Mouse (Mus musculus) hindbrain, embryonic 14.5 days (tissue): Measurements from ENCODE around the gene Vbp1. TPM values are rescaled to one million over a fixed set of nuclear protein-coding genes. Genes with fewer than 3 reads are reported as not detected.
"Not testable (repeated sequence)": the region's sequence is repeated elsewhere in the genome, so short reads cannot be mapped to it uniquely, and the experiment has no call there.

ENCODE experiments used
- ATAC-seq: fragments of 200-750 bp; cut with Nextera tagmentation; 2 replicates; pipeline ENCODE4 v1.8.0; 2017; ENCODE audit warnings: moderate number of reproducible peaks, mild to moderate bottlenecking, moderate TSS enrichment, moderate library complexity; ENCODE audit not compliant: low FRiP score
- DNase-seq: peaks from one replicate; pipeline ENCODE4 v3.0.0-alpha.2; 2015; ENCODE audit warnings: low spot score
- H3K27ac ChIP-seq: fragments of 300-500 bp; sonication (generic); 2 replicates; pipeline ENCODE4 v1.5.1; 2014; ENCODE audit warnings: mild to moderate bottlenecking, moderate library complexity
- H3K27me3 ChIP-seq: fragments of 300-500 bp; sonication (generic); 2 replicates; pipeline ENCODE4 v1.6.1; 2014; ENCODE audit warnings: mild to moderate bottlenecking, low read length, mixed read lengths; ENCODE audit not compliant: control insufficient read depth, insufficient read depth
- H3K36me3 ChIP-seq: fragments of 300-500 bp; sonication (generic); replicated peaks from 2 replicates; pipeline ENCODE4 v1.6.1; 2014; ENCODE audit not compliant: control insufficient read depth, insufficient read depth
- H3K4me1 ChIP-seq: fragments of 300-500 bp; sonication (generic); replicated peaks from 2 replicates; pipeline ENCODE4 v1.6.1; 2014; ENCODE audit warnings: antibody characterized with exemption, low read length, mixed read lengths; ENCODE audit not compliant: control insufficient read depth, insufficient read depth
- H3K4me2 ChIP-seq: fragments of 300-500 bp; sonication (generic); replicated peaks from 2 replicates; pipeline ENCODE4 v1.6.1; 2014; ENCODE audit warnings: mild to moderate bottlenecking, moderate library complexity
- H3K4me3 ChIP-seq: fragments of 300-500 bp; sonication (generic); replicated peaks from 2 replicates; pipeline ENCODE4 v1.5.1; 2014; ENCODE audit warnings: mild to moderate bottlenecking, low read length
- H3K9ac ChIP-seq: fragments of 300-500 bp; sonication (generic); 2 replicates; pipeline ENCODE4 v1.6.1; 2014
- H3K9me3 ChIP-seq: fragments of 300-500 bp; sonication (generic); 2 replicates; pipeline ENCODE4 v1.6.1; 2016; ENCODE audit warnings: low read length; ENCODE audit not compliant: control insufficient read depth
- whole genome bisulfite sequencing: fragments of 180-500 bp; shearing (Covaris S2); extraction: QIAGEN DNeasy Blood & Tissue Kit; methylation state at CpG from one replicate; pipeline ENCODE4 v1.1.7; 2014; 5-methylcytosine and 5-hydroxymethylcytosine counted together
- polyA plus RNA-seq: library from polyadenylated mRNA; unstranded; fragments of >200 nt; fragmentation: Nextera tagmentation; extraction: Ambion mirVana; gene quantifications from 2 replicates; pipeline ENCODE4 v1.2.1, GENCODE M21; 2014

Gene Vbp1
- 340 and 346 TPM in 2 replicates for polyA plus RNA-seq

- H3K27ac ChIP-seq, result peak within 1 kb of the TSS; percentile 89
- peaks cover 6% of the 10 kb centered on the region; the same call in 1 of the 2 replicates for H3K4me1 ChIP-seq
- peak within 1 kb of the TSS; percentile 43 for H3K4me2 ChIP-seq
- peak within 1 kb of the TSS; percentile 68 for H3K9ac ChIP-seq
- H3K9me3 ChIP-seq, result no peaks in the 10 kb centered on the region
- DNase-seq, result peak; percentile 84
- peak; percentile 100 for ATAC-seq
- no peaks in the 10 kb centered on the region for H3K27me3 ChIP-seq
- H3K36me3 ChIP-seq, result no peaks in the 10 kb centered on the region
- peak within 1 kb of the TSS; percentile 57 for H3K4me3 ChIP-seq
- 14% methylated on average over 37 of the region's 37 CpGs for WGBS
These were observed at the start of gene Vbp1 for GRCm38 (mm10) chrX:75514179-75514972. Gene Vbp1, plus strand, starts transcription at chrX:75514299.

- H3K27ac ChIP-seq, result peak overlapping the region; percentile 72
- H3K27me3 ChIP-seq, H3K9ac ChIP-seq, H3K4me1 ChIP-seq, H3K36me3 ChIP-seq, H3K9me3 ChIP-seq: not testable (repeated sequence)
- peak; percentile 94 for ATAC-seq
- H3K4me2 ChIP-seq, result peak overlapping the region; percentile 44
- peak; percentile 57 for DNase-seq
- peak overlapping the region; percentile 32 for H3K4me3 ChIP-seq
- 18% methylated on average over 37 of the region's 37 CpGs for WGBS
These were observed 38.9 kb upstream of the Vbp1 start for GRCm38 (mm10) chrX:75475182-75475644.

- no peaks in the 10 kb centered on the region for H3K36me3 ChIP-seq
- no peak overlapping the region for H3K27ac ChIP-seq
- WGBS, result 86% methylated on average over 1 of the region's 1 CpGs
- ATAC-seq (no peak), DNase-seq (no peak)
- H3K27me3 ChIP-seq, result no peaks in the 10 kb centered on the region
- H3K4me3 ChIP-seq, result no peak overlapping the region
- H3K4me2 ChIP-seq, result no peak overlapping the region
- no peaks in the 10 kb centered on the region for H3K4me1 ChIP-seq
- H3K9ac ChIP-seq, result no peak overlapping the region
- H3K9me3 ChIP-seq, result no peaks in the 10 kb centered on the region
These were observed 24.2 kb upstream of the Vbp1 start for GRCm38 (mm10) chrX:75489886-75490285.

GRCm38 (mm10) chrX:75513787-75514178, 316 bp upstream of the Vbp1 start:
- ATAC-seq (no peak; the same call in 1 of the 2 replicates), DNase-seq (no peak)
- no peak overlapping the region for H3K27ac ChIP-seq
- H3K9ac ChIP-seq, result no peak overlapping the region
- H3K36me3 ChIP-seq, result no peaks in the 10 kb centered on the region
- peaks cover 6% of the 10 kb centered on the region; the same call in 1 of the 2 replicates for H3K4me1 ChIP-seq
- 37% methylated on average over 3 of the region's 3 CpGs for WGBS
- peak overlapping the region; percentile 42 for H3K4me2 ChIP-seq
- no peaks in the 10 kb centered on the region for H3K9me3 ChIP-seq
- H3K4me3 ChIP-seq, result peak overlapping the region; percentile 57
- H3K27me3 ChIP-seq, result no peaks in the 10 kb centered on the region

- H3K9me3 ChIP-seq, result no peaks in the 10 kb centered on the region
- H3K9ac ChIP-seq, result peak within 1 kb of the TSS; percentile 77
- H3K27me3 ChIP-seq, result no peaks in the 10 kb centered on the region
- H3K4me2 ChIP-seq, result peak within 1 kb of the TSS; percentile 54
- H3K36me3 ChIP-seq, result no peaks in the 10 kb centered on the region; the same call in 1 of the 2 replicates
- WGBS, result 17% methylated on average over 39 of the region's 41 CpGs
- peak; percentile 75 for DNase-seq
- peak; percentile 97 for ATAC-seq
- peak within 1 kb of the TSS; percentile 93 for H3K27ac ChIP-seq
- peaks cover 2% of the 10 kb centered on the region; the same call in 1 of the 2 replicates for H3K4me1 ChIP-seq
- peak within 1 kb of the TSS; percentile 61 for H3K4me3 ChIP-seq
These were observed 63.7 kb downstream of the Vbp1 start, which contains the start of gene Rab39b for GRCm38 (mm10) chrX:75577582-75578324. Gene Rab39b, minus strand, starts transcription at chrX:75578231.

GRCm38 (mm10) chrX:75578539-75578938, 64.4 kb downstream of the Vbp1 start:
- H3K4me2 ChIP-seq, result no peak overlapping the region
- H3K27ac ChIP-seq, result no peak overlapping the region
- ATAC-seq (no peak), DNase-seq (no peak)
- H3K27me3 ChIP-seq, result no peaks in the 10 kb centered on the region
- no peaks in the 10 kb centered on the region for H3K9me3 ChIP-seq
- H3K4me3 ChIP-seq, result no peak overlapping the region
- no peak overlapping the region for H3K9ac ChIP-seq
- H3K36me3 ChIP-seq, result no peaks in the 10 kb centered on the region; the same call in 1 of the 2 replicates
- whole genome bisulfite sequencing, result 73% methylated on average over 2 of the region's 2 CpGs
- peaks cover 2% of the 10 kb centered on the region; the same call in 1 of the 2 replicates for H3K4me1 ChIP-seq

Other genes with a start within 250 kb of the Vbp1 start
- 37.4 and 42.3 TPM in 2 replicates for gene Fundc2, start 131.9 kb upstream of the Vbp1 start, polyA plus RNA-seq
- 2.4 and 2.8 TPM in 2 replicates for gene F8, start 131.7 kb upstream of the Vbp1 start, polyA plus RNA-seq
- 22.8 and 29.4 TPM in 2 replicates for gene Cmc4, start 97.7 kb upstream of the Vbp1 start, polyA plus RNA-seq
- 6.2 and 6.5 TPM in 2 replicates for gene Mtcp1, start 97.7 kb upstream of the Vbp1 start, polyA plus RNA-seq
- gene Brcc3, start 97.7 kb upstream of the Vbp1 start, polyA plus RNA-seq, result 39.2 and 48.3 TPM in 2 replicates
- 18.3 and 20.9 TPM in 2 replicates for gene Rab39b, start 63.9 kb downstream of the Vbp1 start, polyA plus RNA-seq